Mouse (Mus musculus): ENCODE data around the gene Hist1h4d. TPM values are rescaled to one million over a fixed set of nuclear protein-coding genes. Genes with fewer than 3 reads are reported as not detected.
"Not testable (repeated sequence)": the region's sequence is repeated elsewhere in the genome, so short reads cannot be mapped to it uniquely, and the experiment has no call there.

The Hist1h4d gene
- polyA plus RNA-seq, 1 experiment from 2014 or later: 86.3 TPM

GRCm38 (mm10) chr13:23576906-23577639 is 4.3 kb upstream of the Hist1h4d start:
- peak overlapping the region; percentile 52 for H3K4me3 ChIP-seq (replicated peaks; ENCODE audit: low read length)

GRCm38 (mm10) chr13:23577835-23578234 is 3.6 kb upstream of the Hist1h4d start:
- WGBS: 96% methylated on average over 1 of the region's 1 CpGs
- no peaks in the 10 kb centered on the region for H3K27me3 ChIP-seq (ENCODE audit: control insufficient read depth, insufficient read depth, low read length)
- no peak overlapping the region for H3K27ac ChIP-seq (ENCODE audit: low read length)
- H3K36me3 ChIP-seq (ENCODE audit: control insufficient read depth, insufficient read depth, low read length): no peaks in the 10 kb centered on the region
- peaks cover 33% of the 10 kb centered on the region for H3K4me1 ChIP-seq (ENCODE audit: control insufficient read depth, insufficient read depth, low read length)
- no peak overlapping the region for H3K4me2 ChIP-seq (ENCODE audit: low read depth, low read length)
- no peak overlapping the region for H3K9ac ChIP-seq (ENCODE audit: low read length)
- H3K4me3 ChIP-seq (replicated peaks; ENCODE audit: low read length): no peak overlapping the region
- ATAC-seq (ENCODE audit: insufficient read depth, low FRiP score): no peak
- H3K9me3 ChIP-seq (replicated peaks; ENCODE audit: control insufficient read depth, low read length): no peaks in the 10 kb centered on the region

More at GRCm38 (mm10) chr13:23576906-23577639, 4.3 kb upstream of the Hist1h4d start:
- Histone ChIP-seq H3K9me3 (replicated peaks; ENCODE audit: control insufficient read depth, low read length) (no peaks in the 10 kb centered on the region), H3K4me1 (ENCODE audit: control insufficient read depth, insufficient read depth, low read length) (peaks cover 32% of the 10 kb centered on the region), H3K36me3 (ENCODE audit: control insufficient read depth, insufficient read depth, low read length) (no peaks in the 10 kb centered on the region), H3K9ac (ENCODE audit: low read length) (peak overlapping the region; percentile 64), H3K4me2 (ENCODE audit: low read depth, low read length) (peak overlapping the region; percentile 78), H3K27ac (ENCODE audit: low read length) (peak overlapping the region; percentile 90), H3K27me3 (ENCODE audit: control insufficient read depth, insufficient read depth, low read length) (no peaks in the 10 kb centered on the region)
- WGBS: 24% methylated on average over 6 of the region's 6 CpGs
- ATAC-seq (ENCODE audit: insufficient read depth, low FRiP score): no peak

GRCm38 (mm10) chr13:23582219-23583056 is 1.0 kb downstream of the Hist1h4d start:
- H3K36me3 ChIP-seq (ENCODE audit: control insufficient read depth, insufficient read depth, low read length): no peaks in the 10 kb centered on the region
- H3K27ac ChIP-seq (ENCODE audit: low read length): peak overlapping the region; percentile 86
- ATAC-seq (ENCODE audit: insufficient read depth, low FRiP score): no peak
- H3K9ac ChIP-seq (ENCODE audit: low read length): peak overlapping the region; percentile 70
- WGBS: 12% methylated on average over 6 of the region's 6 CpGs
- H3K4me3 ChIP-seq (replicated peaks; ENCODE audit: low read length): peak overlapping the region; percentile 58
- peaks cover 32% of the 10 kb centered on the region for H3K4me1 ChIP-seq (ENCODE audit: control insufficient read depth, insufficient read depth, low read length)
- no peaks in the 10 kb centered on the region for H3K27me3 ChIP-seq (ENCODE audit: control insufficient read depth, insufficient read depth, low read length)
- H3K4me2 ChIP-seq (ENCODE audit: low read depth, low read length): peak overlapping the region; percentile 83
- H3K9me3 ChIP-seq (replicated peaks; ENCODE audit: control insufficient read depth, low read length): no peaks in the 10 kb centered on the region

GRCm38 (mm10) chr13:23583387-23584068 is 2.1 kb downstream of the Hist1h4d start:
- no peaks in the 10 kb centered on the region for H3K27me3 ChIP-seq (ENCODE audit: control insufficient read depth, insufficient read depth, low read length)
- H3K4me2 ChIP-seq (ENCODE audit: low read depth, low read length): no peak overlapping the region
- peak overlapping the region; percentile 68 for H3K27ac ChIP-seq (ENCODE audit: low read length)
- no peaks in the 10 kb centered on the region for H3K9me3 ChIP-seq (replicated peaks; ENCODE audit: control insufficient read depth, low read length)
- no peak for ATAC-seq (ENCODE audit: insufficient read depth, low FRiP score)
- peaks cover 32% of the 10 kb centered on the region for H3K4me1 ChIP-seq (ENCODE audit: control insufficient read depth, insufficient read depth, low read length)
- no peak overlapping the region for H3K4me3 ChIP-seq (replicated peaks; ENCODE audit: low read length)
- no peaks in the 10 kb centered on the region for H3K36me3 ChIP-seq (ENCODE audit: control insufficient read depth, insufficient read depth, low read length)
- no peak overlapping the region for H3K9ac ChIP-seq (ENCODE audit: low read length)

GRCm38 (mm10) chr13:23584331-23584730 is 2.9 kb downstream of the Hist1h4d start:
- Histone ChIP-seq H3K4me2 (ENCODE audit: low read depth, low read length) (peak overlapping the region; percentile 85), H3K27me3 (ENCODE audit: control insufficient read depth, insufficient read depth, low read length) (no peaks in the 10 kb centered on the region), H3K9me3 (replicated peaks; ENCODE audit: control insufficient read depth, low read length) (no peaks in the 10 kb centered on the region), H3K4me1 (ENCODE audit: control insufficient read depth, insufficient read depth, low read length) (peaks cover 32% of the 10 kb centered on the region), H3K9ac (ENCODE audit: low read length) (peak overlapping the region; percentile 59), H3K4me3 (replicated peaks; ENCODE audit: low read length) (peak overlapping the region; percentile 49), H3K36me3 (ENCODE audit: control insufficient read depth, insufficient read depth, low read length) (no peaks in the 10 kb centered on the region), H3K27ac (ENCODE audit: low read length) (peak overlapping the region; percentile 97)
- ATAC-seq (ENCODE audit: insufficient read depth, low FRiP score): no peak

- Histone ChIP-seq H3K36me3 (ENCODE audit: control insufficient read depth, insufficient read depth, low read length) (no peaks in the 10 kb centered on the region), H3K9ac (ENCODE audit: low read length) (peak overlapping the region; percentile 71), H3K4me2 (ENCODE audit: low read depth, low read length) (peak overlapping the region; percentile 85), H3K27ac (ENCODE audit: low read length) (peak overlapping the region; percentile 97), H3K4me1 (ENCODE audit: control insufficient read depth, insufficient read depth, low read length) (peaks cover 32% of the 10 kb centered on the region), H3K9me3 (replicated peaks; ENCODE audit: control insufficient read depth, low read length) (no peaks in the 10 kb centered on the region), H3K4me3 (replicated peaks; ENCODE audit: low read length) (peak overlapping the region; percentile 49), H3K27me3 (ENCODE audit: control insufficient read depth, insufficient read depth, low read length) (no peaks in the 10 kb centered on the region)
- no peak for ATAC-seq (ENCODE audit: insufficient read depth, low FRiP score)
- under 1% methylated on average over 21 of the region's 21 CpGs for WGBS
These were observed 3.6 kb downstream of the Hist1h4d start for GRCm38 (mm10) chr13:23585029-23585441.

- H3K36me3 ChIP-seq (ENCODE audit: control insufficient read depth, insufficient read depth, low read length); H3K27me3 ChIP-seq (ENCODE audit: control insufficient read depth, insufficient read depth, low read length); H3K9me3 ChIP-seq (replicated peaks; ENCODE audit: control insufficient read depth, low read length): not testable (repeated sequence)
- H3K4me1 ChIP-seq (ENCODE audit: control insufficient read depth, insufficient read depth, low read length): peaks cover 32% of the 10 kb centered on the region
- ATAC-seq (ENCODE audit: insufficient read depth, low FRiP score): peak; percentile 87
- H3K4me3 ChIP-seq (replicated peaks; ENCODE audit: low read length): peak overlapping the region; percentile 49
- H3K27ac ChIP-seq (ENCODE audit: low read length): peak overlapping the region; percentile 97
- H3K4me2 ChIP-seq (ENCODE audit: low read depth, low read length): peak overlapping the region; percentile 85
- H3K9ac ChIP-seq (ENCODE audit: low read length): peak overlapping the region; percentile 71
- under 1% methylated on average over 28 of the region's 36 CpGs for WGBS
These were observed 4.2 kb downstream of the Hist1h4d start for GRCm38 (mm10) chr13:23585442-23586098.

- no peaks in the 10 kb centered on the region for H3K36me3 ChIP-seq (ENCODE audit: control insufficient read depth, insufficient read depth, low read length)
- no peaks in the 10 kb centered on the region for H3K27me3 ChIP-seq (ENCODE audit: control insufficient read depth, insufficient read depth, low read length)
- H3K4me2 ChIP-seq (ENCODE audit: low read depth, low read length): peak overlapping the region; percentile 73
- peak overlapping the region; percentile 96 for H3K27ac ChIP-seq (ENCODE audit: low read length)
- 1% methylated on average over 22 of the region's 22 CpGs for WGBS
- H3K9ac ChIP-seq (ENCODE audit: low read length): peak overlapping the region; percentile 70
- no peaks in the 10 kb centered on the region for H3K9me3 ChIP-seq (replicated peaks; ENCODE audit: control insufficient read depth, low read length)
- ATAC-seq (ENCODE audit: insufficient read depth, low FRiP score): no peak
- peaks cover 28% of the 10 kb centered on the region for H3K4me1 ChIP-seq (ENCODE audit: control insufficient read depth, insufficient read depth, low read length)
- H3K4me3 ChIP-seq (replicated peaks; ENCODE audit: low read length): peak overlapping the region; percentile 44
These were observed 4.9 kb downstream of the Hist1h4d start for GRCm38 (mm10) chr13:23586099-23586939.

All from stomach, embryonic 16.5 days (tissue).